Mouse (Mus musculus): Measurements from ENCODE around the gene Olfr109. TPM values are rescaled to one million over a fixed set of nuclear protein-coding genes. Genes with fewer than 3 reads are reported as not detected.

Gene Olfr109
- not detected in 2 replicates for polyA plus RNA-seq (2016; fragmentation: Nextera tagmentation; extraction: Ambion mirVana)

GRCm38 (mm10) chr17:37458616-37459015 is at the start of gene Olfr109:
Gene Olfr109 (plus strand): TSS chr17:37458916.
- Histone ChIP-seq H3K36me3 (no peaks in the 10 kb centered on the region), H3K4me1 (no peaks in the 10 kb centered on the region), H3K27ac (replicated peaks) (no peak within 1 kb of the TSS), H3K9me3 (no peaks in the 10 kb centered on the region), H3K4me3 (no peak within 1 kb of the TSS), H3K27me3 (no peaks in the 10 kb centered on the region), H3K9ac (replicated peaks) (no peak within 1 kb of the TSS), H3K4me2 (replicated peaks) (no peak within 1 kb of the TSS)
- no peak for ATAC-seq (ENCODE audit: low FRiP score, low read depth)
- 89% methylated on average over 1 of the region's 1 CpGs for WGBS

- Histone ChIP-seq H3K9ac (replicated peaks) (no peak overlapping the region), H3K4me2 (replicated peaks) (no peak overlapping the region), H3K9me3 (no peaks in the 10 kb centered on the region), H3K36me3 (no peaks in the 10 kb centered on the region), H3K4me3 (no peak overlapping the region), H3K27me3 (no peaks in the 10 kb centered on the region), H3K27ac (replicated peaks) (no peak overlapping the region), H3K4me1 (no peaks in the 10 kb centered on the region)
- ATAC-seq (ENCODE audit: low FRiP score, low read depth), result no peak
Observed at GRCm38 (mm10) chr17:37413380-37413779, 45.3 kb upstream of the Olfr109 start.

- Histone ChIP-seq H3K36me3 (no peaks in the 10 kb centered on the region), H3K4me3 (no peak within 1 kb of the TSS), H3K9me3 (no peaks in the 10 kb centered on the region), H3K4me2 (replicated peaks) (no peak within 1 kb of the TSS), H3K4me1 (no peaks in the 10 kb centered on the region), H3K9ac (replicated peaks) (no peak within 1 kb of the TSS), H3K27ac (replicated peaks) (no peak within 1 kb of the TSS), H3K27me3 (no peaks in the 10 kb centered on the region)
- 86% methylated on average over 1 of the region's 1 CpGs for WGBS
- ATAC-seq (ENCODE audit: low FRiP score, low read depth), result no peak
Observed at GRCm38 (mm10) chr17:37445180-37445579, 13.5 kb upstream of the Olfr109 start, which contains the start of gene Olfr108. Gene Olfr108 (plus strand): TSS chr17:37445480.

GRCm38 (mm10) chr17:37483452-37483851 is 24.7 kb downstream of the Olfr109 start, which contains the start of gene H2-M2:
Gene H2-M2 (minus strand): TSS chr17:37483552.
- Histone ChIP-seq H3K27me3 (no peaks in the 10 kb centered on the region), H3K27ac (replicated peaks) (no peak within 1 kb of the TSS), H3K36me3 (no peaks in the 10 kb centered on the region), H3K4me2 (replicated peaks) (no peak within 1 kb of the TSS), H3K4me3 (no peak within 1 kb of the TSS), H3K4me1 (no peaks in the 10 kb centered on the region), H3K9ac (replicated peaks) (no peak within 1 kb of the TSS), H3K9me3 (no peaks in the 10 kb centered on the region)
- ATAC-seq (ENCODE audit: low FRiP score, low read depth), result no peak
- 81% methylated on average over 2 of the region's 2 CpGs for WGBS

- no peaks in the 10 kb centered on the region for H3K27me3 ChIP-seq
- WGBS, result 55% methylated on average over 1 of the region's 1 CpGs
- H3K9me3 ChIP-seq, result no peaks in the 10 kb centered on the region
- no peak within 1 kb of the TSS for H3K27ac ChIP-seq (replicated peaks)
- H3K36me3 ChIP-seq, result no peaks in the 10 kb centered on the region
- H3K4me1 ChIP-seq, result no peaks in the 10 kb centered on the region
- no peak for ATAC-seq (ENCODE audit: low FRiP score, low read depth)
- no peak within 1 kb of the TSS for H3K4me3 ChIP-seq
- no peak within 1 kb of the TSS for H3K9ac ChIP-seq (replicated peaks)
- H3K4me2 ChIP-seq (replicated peaks), result no peak within 1 kb of the TSS
Observed at GRCm38 (mm10) chr17:37491930-37492518, 33.3 kb downstream of the Olfr109 start, which contains the start of gene Olfr110. Gene Olfr110 (plus strand): TSS chr17:37492468.

- no peaks in the 10 kb centered on the region for H3K9me3 ChIP-seq
- no peaks in the 10 kb centered on the region for H3K36me3 ChIP-seq
- no peaks in the 10 kb centered on the region for H3K27me3 ChIP-seq
- WGBS, result 93% methylated on average over 4 of the region's 4 CpGs
- no peak for ATAC-seq (ENCODE audit: low FRiP score, low read depth)
- H3K4me2 ChIP-seq (replicated peaks), result no peak within 1 kb of the TSS
- H3K27ac ChIP-seq (replicated peaks), result no peak within 1 kb of the TSS
- no peak within 1 kb of the TSS for H3K9ac ChIP-seq (replicated peaks)
- no peaks in the 10 kb centered on the region for H3K4me1 ChIP-seq
- no peak within 1 kb of the TSS for H3K4me3 ChIP-seq
Observed at GRCm38 (mm10) chr17:37507730-37508129, 49.0 kb downstream of the Olfr109 start, which contains the start of gene Olfr111. Gene Olfr111 (plus strand): TSS chr17:37508030.

Other genes with a start within 250 kb of the Olfr109 start
- not detected in 2 replicates for gene Olfr95, start 245.8 kb upstream of the Olfr109 start, polyA plus RNA-seq (2016; fragmentation: Nextera tagmentation; extraction: Ambion mirVana)
- not detected in 2 replicates for gene Olfr96, start 238.8 kb upstream of the Olfr109 start, polyA plus RNA-seq (2016; fragmentation: Nextera tagmentation; extraction: Ambion mirVana)
- not detected in 2 replicates for gene Olfr97, start 221.6 kb upstream of the Olfr109 start, polyA plus RNA-seq (2016; fragmentation: Nextera tagmentation; extraction: Ambion mirVana)
- not detected in 2 replicates for gene Olfr98, start 195.2 kb upstream of the Olfr109 start, polyA plus RNA-seq (2016; fragmentation: Nextera tagmentation; extraction: Ambion mirVana)
- 0.99 and 1.6 TPM in 2 replicates for gene H2-M3, start 188.7 kb upstream of the Olfr109 start, polyA plus RNA-seq (2016; fragmentation: Nextera tagmentation; extraction: Ambion mirVana)
- not detected in 2 replicates for gene Olfr99, start 175.5 kb upstream of the Olfr109 start, polyA plus RNA-seq (2016; fragmentation: Nextera tagmentation; extraction: Ambion mirVana)
- gene Olfr101, start 154.6 kb upstream of the Olfr109 start, polyA plus RNA-seq (2016; fragmentation: Nextera tagmentation; extraction: Ambion mirVana), result not detected in 2 replicates
- not detected in 2 replicates for gene Olfr102, start 141.9 kb upstream of the Olfr109 start, polyA plus RNA-seq (2016; fragmentation: Nextera tagmentation; extraction: Ambion mirVana)
- not detected in 2 replicates for gene Olfr103, start 119.2 kb upstream of the Olfr109 start, polyA plus RNA-seq (2016; fragmentation: Nextera tagmentation; extraction: Ambion mirVana)
- not detected in 2 replicates for gene Olfr104-ps, start 99.3 kb upstream of the Olfr109 start, polyA plus RNA-seq (2016; fragmentation: Nextera tagmentation; extraction: Ambion mirVana)
- gene Olfr105-ps, start 79.9 kb upstream of the Olfr109 start, polyA plus RNA-seq (2016; fragmentation: Nextera tagmentation; extraction: Ambion mirVana), result not detected in 2 replicates
- gene Olfr106-ps, start 68.5 kb upstream of the Olfr109 start, polyA plus RNA-seq (2016; fragmentation: Nextera tagmentation; extraction: Ambion mirVana), result not detected in 2 replicates
- not detected in 2 replicates for gene Olfr107, start 59.7 kb upstream of the Olfr109 start, polyA plus RNA-seq (2016; fragmentation: Nextera tagmentation; extraction: Ambion mirVana)
- not detected in 2 replicates for gene Olfr108, start 13.4 kb upstream of the Olfr109 start, polyA plus RNA-seq (2016; fragmentation: Nextera tagmentation; extraction: Ambion mirVana)
- gene H2-M2, start 24.6 kb downstream of the Olfr109 start, polyA plus RNA-seq (2016; fragmentation: Nextera tagmentation; extraction: Ambion mirVana), result not detected in 2 replicates
- gene Olfr110, start 33.6 kb downstream of the Olfr109 start, polyA plus RNA-seq (2016; fragmentation: Nextera tagmentation; extraction: Ambion mirVana), result not detected in 2 replicates
- not detected in 2 replicates for gene Olfr111, start 49.1 kb downstream of the Olfr109 start, polyA plus RNA-seq (2016; fragmentation: Nextera tagmentation; extraction: Ambion mirVana)
- gene Olfr112, start 110.5 kb downstream of the Olfr109 start, polyA plus RNA-seq (2016; fragmentation: Nextera tagmentation; extraction: Ambion mirVana), result not detected in 2 replicates
- gene Olfr113, start 118.7 kb downstream of the Olfr109 start, polyA plus RNA-seq (2016; fragmentation: Nextera tagmentation; extraction: Ambion mirVana), result not detected in 2 replicates
- gene Olfr114, start 133.8 kb downstream of the Olfr109 start, polyA plus RNA-seq (2016; fragmentation: Nextera tagmentation; extraction: Ambion mirVana), result not detected in 2 replicates
- gene Olfr115, start 168.2 kb downstream of the Olfr109 start, polyA plus RNA-seq (2016; fragmentation: Nextera tagmentation; extraction: Ambion mirVana), result not detected in 2 replicates
- gene Olfr116, start 168.3 kb downstream of the Olfr109 start, polyA plus RNA-seq (2016; fragmentation: Nextera tagmentation; extraction: Ambion mirVana), result not detected in 2 replicates
- not detected in 2 replicates for gene Olfr117, start 204.9 kb downstream of the Olfr109 start, polyA plus RNA-seq (2016; fragmentation: Nextera tagmentation; extraction: Ambion mirVana)
- gene Olfr118, start 208.1 kb downstream of the Olfr109 start, polyA plus RNA-seq (2016; fragmentation: Nextera tagmentation; extraction: Ambion mirVana), result not detected in 2 replicates
- not detected in 2 replicates for gene Olfr119, start 237.6 kb downstream of the Olfr109 start, polyA plus RNA-seq (2016; fragmentation: Nextera tagmentation; extraction: Ambion mirVana)